Mouse (Mus musculus) heart, embryonic 15.5 days (tissue): Measurements from ENCODE around the gene Tbc1d8. TPM values are rescaled to one million over a fixed set of nuclear protein-coding genes. Genes with fewer than 3 reads are reported as not detected.

ENCODE experiments used
- ATAC-seq: fragments of 200-750 bp; cut with Nextera tagmentation; replicated peaks from 2 replicates; pipeline ENCODE4 v1.8.0; 2017; ENCODE audit warnings: low read depth, moderate TSS enrichment; ENCODE audit not compliant: insufficient number of reproducible peaks, insufficient read depth, low FRiP score
- H3K27ac ChIP-seq: fragments of 300-500 bp; sonication (generic); 2 replicates; pipeline ENCODE4 v1.5.1; 2015; ENCODE audit warnings: mild to moderate bottlenecking, inconsistent platforms
- H3K27me3 ChIP-seq: fragments of 300-500 bp; sonication (generic); 2 replicates; pipeline ENCODE4 v1.6.1; 2015; ENCODE audit warnings: inconsistent platforms
- H3K36me3 ChIP-seq: fragments of 300-500 bp; sonication (generic); 2 replicates; pipeline ENCODE4 v1.6.1; 2015; ENCODE audit warnings: mild to moderate bottlenecking, inconsistent platforms
- H3K4me1 ChIP-seq: fragments of 300-500 bp; sonication (generic); replicated peaks from 2 replicates; pipeline ENCODE4 v1.6.1; 2015; ENCODE audit warnings: inconsistent platforms
- H3K4me2 ChIP-seq: fragments of 300-500 bp; sonication (generic); 2 replicates; pipeline ENCODE4 v1.6.1; 2015; ENCODE audit warnings: inconsistent platforms, mild to moderate bottlenecking, moderate library complexity
- H3K4me3 ChIP-seq: fragments of 300-500 bp; sonication (generic); 2 replicates; pipeline ENCODE4 v1.5.1; 2015; ENCODE audit warnings: mild to moderate bottlenecking, inconsistent platforms
- H3K9ac ChIP-seq: fragments of 300-500 bp; sonication (generic); 2 replicates; pipeline ENCODE4 v1.6.1; 2015; ENCODE audit warnings: mild to moderate bottlenecking, inconsistent platforms
- H3K9me3 ChIP-seq: fragments of 300-500 bp; sonication (generic); replicated peaks from 2 replicates; pipeline ENCODE4 v1.6.1; 2016; ENCODE audit warnings: inconsistent platforms
- WGBS: fragments of 180-500 bp; shearing (Covaris S2); methylation state at CpG from one replicate; pipeline ENCODE4 v1.1.7; 2015; ENCODE audit warnings: mixed read lengths; 5-methylcytosine and 5-hydroxymethylcytosine counted together
- polyA plus RNA-seq: library from polyadenylated mRNA; unstranded; fragments of >200 nt; fragmentation: Nextera tagmentation; extraction: Ambion mirVana; gene quantifications from 2 replicates; pipeline ENCODE4 v1.2.1, GENCODE M21; 2015

The Tbc1d8 gene
- 10.4 and 12.8 TPM in 2 replicates for polyA plus RNA-seq

DNA sequence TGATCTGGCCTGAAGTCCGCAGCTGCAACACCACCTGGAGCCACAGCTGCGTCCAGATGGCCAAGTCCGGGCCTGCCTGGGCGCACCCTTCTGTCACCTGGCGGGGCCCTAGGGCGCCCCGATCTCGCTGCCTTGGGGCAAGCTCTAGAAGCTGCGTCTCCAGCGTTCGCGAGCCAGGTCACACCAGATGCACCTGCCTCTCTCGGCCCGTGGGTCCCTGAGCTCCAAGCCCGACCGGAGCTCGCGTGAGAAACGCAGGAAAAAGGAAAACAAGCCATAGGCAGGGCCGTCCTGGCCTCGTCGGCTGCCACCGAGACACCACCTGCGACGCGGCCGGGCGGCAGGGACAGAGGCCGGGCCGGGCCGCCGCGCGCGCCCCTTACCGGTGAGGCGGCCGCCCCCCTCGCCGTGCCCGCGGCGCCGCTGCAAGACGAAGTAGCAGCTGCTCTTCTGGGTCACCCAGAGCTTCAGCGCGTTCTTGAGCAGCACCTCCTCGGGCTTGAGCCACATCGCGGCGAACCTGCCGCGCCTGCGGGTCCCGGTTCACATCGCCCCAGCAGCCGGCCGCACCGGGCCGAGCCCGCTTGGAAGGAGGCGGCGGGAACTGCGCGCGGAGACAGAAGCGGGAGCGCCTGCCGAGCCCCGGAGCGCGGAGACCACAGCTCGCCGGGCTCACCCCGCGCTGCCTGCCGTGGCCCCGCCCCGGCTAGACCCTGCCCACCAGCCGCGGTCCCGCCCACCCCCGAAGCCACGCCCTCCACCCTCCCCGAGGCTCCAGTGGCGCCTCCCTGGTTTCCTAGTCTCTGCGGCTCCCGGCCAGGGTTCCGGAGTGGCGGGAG lies at the start of gene Tbc1d8:
Tbc1d8 (minus strand) TSS at position 699 of the 839 bp plus-strand sequence.
- Histone ChIP-seq H3K9me3 (no peaks in the 10 kb centered on the region), H3K4me1 (peaks cover 19% of the 10 kb centered on the region), H3K9ac (peak within 1 kb of the TSS; percentile 83), H3K27ac (peak within 1 kb of the TSS; percentile 88), H3K36me3 (no peaks in the 10 kb centered on the region), H3K4me2 (peak within 1 kb of the TSS; percentile 87), H3K4me3 (peak within 1 kb of the TSS; percentile 77), H3K27me3 (no peaks in the 10 kb centered on the region)
- under 1% methylated on average over 90 of the region's 90 CpGs for WGBS
- peak; percentile 96 for ATAC-seq

- Histone ChIP-seq H3K36me3 (no peaks in the 10 kb centered on the region), H3K27me3 (no peaks in the 10 kb centered on the region), H3K4me2 (no peak overlapping the region), H3K9ac (no peak overlapping the region), H3K4me3 (no peak overlapping the region), H3K9me3 (no peaks in the 10 kb centered on the region), H3K27ac (no peak overlapping the region), H3K4me1 (no peaks in the 10 kb centered on the region)
- WGBS, result 67% methylated on average over 6 of the region's 6 CpGs
- ATAC-seq, result no peak
These were observed 49.8 kb upstream of the Tbc1d8 start for GRCm38 (mm10) chr1:39528319-39528718.

- ATAC-seq, result no peak
- Histone ChIP-seq H3K9ac (no peak overlapping the region), H3K27me3 (no peaks in the 10 kb centered on the region)
These were observed 48.9 kb upstream of the Tbc1d8 start for GRCm38 (mm10) chr1:39527432-39527831.

GRCm38 (mm10) chr1:39526371-39527167 lies 48.0 kb upstream of the Tbc1d8 start:
- ATAC-seq, result no peak
- 69% methylated on average over 9 of the region's 9 CpGs for WGBS
- Histone ChIP-seq H3K4me3 (no peak overlapping the region), H3K9me3 (no peaks in the 10 kb centered on the region), H3K4me2 (no peak overlapping the region), H3K9ac (no peak overlapping the region), H3K4me1 (no peaks in the 10 kb centered on the region), H3K27me3 (no peaks in the 10 kb centered on the region), H3K36me3 (no peaks in the 10 kb centered on the region), H3K27ac (no peak overlapping the region)

More at GRCm38 (mm10) chr1:39527432-39527831, 48.9 kb upstream of the Tbc1d8 start:
- H3K4me1 ChIP-seq, result no peaks in the 10 kb centered on the region
- H3K4me3 ChIP-seq, result no peak overlapping the region
- 11% methylated on average over 7 of the region's 7 CpGs for WGBS
- H3K36me3 ChIP-seq, result no peaks in the 10 kb centered on the region
- no peaks in the 10 kb centered on the region for H3K9me3 ChIP-seq
- no peak overlapping the region for H3K27ac ChIP-seq
- H3K4me2 ChIP-seq, result no peak overlapping the region

DNA sequence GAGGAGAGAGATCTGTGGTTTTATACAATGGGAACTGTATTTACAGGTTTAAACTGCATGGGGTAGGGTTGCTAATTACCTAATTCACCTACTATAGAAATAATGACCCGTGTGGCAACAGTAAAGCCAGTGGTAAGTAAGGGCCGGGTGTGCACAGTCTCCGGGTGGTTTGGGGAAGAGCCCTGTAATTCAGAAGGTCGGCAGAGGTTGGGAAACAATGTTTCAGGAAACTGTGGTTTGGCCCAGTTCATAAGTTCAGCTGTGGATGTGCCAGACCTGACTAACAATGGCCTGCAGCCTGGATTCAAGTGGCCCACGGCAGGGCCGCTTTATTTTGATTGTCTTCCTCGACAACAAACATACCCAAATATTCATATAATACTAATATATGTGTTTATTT lies 47.2 kb upstream of the Tbc1d8 start:
- no peaks in the 10 kb centered on the region for H3K4me1 ChIP-seq

GRCm38 (mm10) chr1:39522519-39522918 lies 44.0 kb upstream of the Tbc1d8 start:
- no peak overlapping the region for H3K4me2 ChIP-seq
- no peak for ATAC-seq
- no peaks in the 10 kb centered on the region for H3K36me3 ChIP-seq
- H3K27me3 ChIP-seq, result no peaks in the 10 kb centered on the region
- no peak overlapping the region for H3K4me3 ChIP-seq
- no peaks in the 10 kb centered on the region for H3K9me3 ChIP-seq
- WGBS, result 27% methylated on average over 5 of the region's 5 CpGs
- H3K27ac ChIP-seq, result no peak overlapping the region
- H3K9ac ChIP-seq, result no peak overlapping the region
- no peaks in the 10 kb centered on the region for H3K4me1 ChIP-seq

More for the DNA sequence above, 47.2 kb upstream of the Tbc1d8 start:
- no peak for ATAC-seq
- H3K4me2 ChIP-seq, result no peak overlapping the region
- no peaks in the 10 kb centered on the region for H3K36me3 ChIP-seq
- no peaks in the 10 kb centered on the region for H3K27me3 ChIP-seq
- H3K27ac ChIP-seq, result no peak overlapping the region
- H3K4me3 ChIP-seq, result no peak overlapping the region
- no peak overlapping the region for H3K9ac ChIP-seq
- 66% methylated on average over 7 of the region's 7 CpGs for WGBS
- H3K9me3 ChIP-seq, result no peaks in the 10 kb centered on the region

DNA sequence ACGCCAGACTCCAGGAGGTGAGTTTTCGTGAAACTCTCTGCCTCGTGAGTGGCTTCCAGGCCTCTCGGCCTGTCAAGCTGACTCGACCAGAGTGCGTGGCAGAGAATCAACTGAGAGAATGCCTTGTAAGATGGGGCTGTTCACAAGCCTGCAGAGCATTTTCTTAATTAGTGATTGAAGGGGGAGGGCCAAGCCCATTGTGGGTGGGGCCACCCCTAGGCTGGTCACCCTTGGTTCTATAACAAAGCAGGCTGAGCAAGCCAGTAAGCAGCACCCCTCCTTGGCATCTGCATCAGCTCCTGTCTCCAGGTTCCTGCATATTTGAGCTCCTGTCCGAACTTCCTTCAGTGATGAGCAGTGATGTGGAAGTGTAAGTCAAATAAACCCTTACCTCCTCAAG lies 42.8 kb upstream of the Tbc1d8 start:
- no peaks in the 10 kb centered on the region for H3K4me1 ChIP-seq
- H3K36me3 ChIP-seq, result no peaks in the 10 kb centered on the region
- H3K9me3 ChIP-seq, result no peaks in the 10 kb centered on the region
- no peak overlapping the region for H3K4me3 ChIP-seq
- WGBS, result 88% methylated on average over 7 of the region's 7 CpGs
- H3K27ac ChIP-seq, result no peak overlapping the region
- H3K9ac ChIP-seq, result no peak overlapping the region
- ATAC-seq, result no peak
- no peak overlapping the region for H3K4me2 ChIP-seq
- H3K27me3 ChIP-seq, result no peaks in the 10 kb centered on the region

- no peaks in the 10 kb centered on the region for H3K9me3 ChIP-seq
- no peaks in the 10 kb centered on the region for H3K27me3 ChIP-seq
- H3K36me3 ChIP-seq, result no peaks in the 10 kb centered on the region
- no peak overlapping the region for H3K4me3 ChIP-seq
- H3K4me1 ChIP-seq, result no peaks in the 10 kb centered on the region; the same call in 1 of the 2 replicates
- H3K27ac ChIP-seq, result no peak overlapping the region
- H3K9ac ChIP-seq, result no peak overlapping the region
- ATAC-seq, result no peak
- 79% methylated on average over 10 of the region's 10 CpGs for WGBS
- no peak overlapping the region for H3K4me2 ChIP-seq
These were observed 36.9 kb upstream of the Tbc1d8 start for GRCm38 (mm10) chr1:39515303-39515991.

DNA sequence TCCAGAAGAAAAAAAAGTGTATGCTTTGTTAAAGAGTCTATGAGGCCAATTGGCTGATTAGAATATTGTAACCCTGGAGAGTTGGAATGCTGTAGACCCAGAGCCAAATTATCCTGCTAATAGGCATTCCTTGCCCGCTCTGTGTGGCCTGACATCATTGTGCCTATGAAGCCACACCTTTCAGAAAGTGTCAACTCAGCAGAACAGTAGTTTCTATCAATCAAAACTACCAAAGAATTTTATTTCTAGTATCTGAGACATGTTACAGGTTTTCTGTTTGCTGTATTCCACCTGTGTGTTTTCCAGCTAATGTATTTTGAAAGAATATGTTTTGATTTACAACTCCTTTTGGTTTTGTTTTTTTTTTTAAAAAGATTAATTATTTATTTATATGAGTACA lies 33.6 kb upstream of the Tbc1d8 start:
- no peaks in the 10 kb centered on the region for H3K36me3 ChIP-seq
- ATAC-seq, result no peak
- 79% methylated on average over 1 of the region's 1 CpGs for WGBS

GRCm38 (mm10) chr1:39511775-39512174 lies 33.2 kb upstream of the Tbc1d8 start:
- no peaks in the 10 kb centered on the region for H3K9me3 ChIP-seq
- ATAC-seq, result no peak
- WGBS, result 77% methylated on average over 8 of the region's 8 CpGs
- no peak overlapping the region for H3K9ac ChIP-seq
- H3K36me3 ChIP-seq, result no peaks in the 10 kb centered on the region
- H3K27ac ChIP-seq, result no peak overlapping the region
- H3K4me1 ChIP-seq, result no peaks in the 10 kb centered on the region; the same call in 1 of the 2 replicates
- H3K4me2 ChIP-seq, result no peak overlapping the region
- H3K27me3 ChIP-seq, result no peaks in the 10 kb centered on the region
- H3K4me3 ChIP-seq, result no peak overlapping the region

More for the DNA sequence above, 33.6 kb upstream of the Tbc1d8 start:
- no peak overlapping the region for H3K4me2 ChIP-seq
- H3K9me3 ChIP-seq, result no peaks in the 10 kb centered on the region
- H3K4me1 ChIP-seq, result no peaks in the 10 kb centered on the region; the same call in 1 of the 2 replicates
- H3K4me3 ChIP-seq, result no peak overlapping the region
- no peaks in the 10 kb centered on the region for H3K27me3 ChIP-seq
- no peak overlapping the region for H3K27ac ChIP-seq
- no peak overlapping the region for H3K9ac ChIP-seq

DNA sequence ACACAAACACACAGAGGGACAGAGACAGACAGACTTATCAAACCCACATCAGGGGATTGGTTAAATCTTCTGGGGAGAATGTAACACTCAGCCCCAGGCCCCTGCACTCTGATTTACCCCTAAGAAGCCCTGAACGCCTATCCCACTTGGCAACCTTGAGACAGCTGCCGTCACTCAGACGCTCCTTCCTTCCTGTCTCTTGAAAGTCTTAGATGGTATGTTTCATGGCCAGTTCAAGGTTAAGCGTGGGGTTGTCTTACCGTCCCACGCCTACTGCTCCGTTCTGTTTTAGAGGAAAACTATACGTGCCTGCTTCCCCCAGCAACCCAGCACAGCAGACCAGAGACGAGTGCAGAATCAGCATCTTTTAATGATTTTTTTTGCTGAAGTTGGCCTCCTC lies 27.0 kb upstream of the Tbc1d8 start:
- no peak for ATAC-seq
- no peak overlapping the region for H3K4me3 ChIP-seq
- 59% methylated on average over 9 of the region's 9 CpGs for WGBS
- no peak overlapping the region for H3K4me2 ChIP-seq
- no peak overlapping the region for H3K9ac ChIP-seq
- no peaks in the 10 kb centered on the region for H3K9me3 ChIP-seq
- no peaks in the 10 kb centered on the region for H3K4me1 ChIP-seq
- no peaks in the 10 kb centered on the region for H3K36me3 ChIP-seq
- H3K27ac ChIP-seq, result no peak overlapping the region
- no peaks in the 10 kb centered on the region for H3K27me3 ChIP-seq
